Mouse (Mus musculus) small intestine, adult 2 months (tissue): Measurements from ENCODE around the gene Havcr1.

Experiments used
- CTCF ChIP-seq: fragments of 200-500 bp; IDR thresholded peaks from 2 replicates; pipeline ENCODE4 v1.5.1; 2012; ENCODE audit warnings: low read depth, mild to moderate bottlenecking, control low read depth, inconsistent platforms, low read length, moderate library complexity, mixed read lengths; ENCODE audit not compliant: insufficient replicate concordance, insufficient read length; ENCODE audit errors: extremely low read depth
- POLR2A ChIP-seq: fragments of 200-500 bp; IDR thresholded peaks from 2 replicates; pipeline ENCODE4 v1.6.1; 2012; ENCODE audit warnings: low read depth, mild to moderate bottlenecking, control low read depth, inconsistent platforms, low read length, moderate library complexity

DNA sequence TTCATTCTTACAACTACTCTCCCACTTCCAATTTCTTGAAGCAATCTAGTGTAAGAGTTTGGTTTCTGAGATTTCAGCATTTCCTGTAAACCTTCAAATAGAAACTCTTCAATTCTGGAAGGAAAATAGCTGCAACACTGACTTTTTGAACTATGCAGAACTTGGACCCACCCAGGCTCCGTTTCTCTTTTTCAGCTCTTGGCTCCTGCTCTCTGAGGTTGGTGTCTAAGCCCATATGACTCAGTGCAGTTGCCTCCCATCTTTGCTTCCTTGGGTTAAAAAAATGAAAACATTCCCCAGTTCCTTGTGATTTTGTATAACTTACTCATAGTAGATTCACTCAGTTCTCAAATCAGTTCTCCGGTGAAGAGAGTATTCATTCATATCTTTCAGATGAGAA is 69.6 kb downstream of the Havcr1 start:
- TF ChIP-seq POLR2A (no peak), CTCF (no peak)
